Mouse (Mus musculus) mature B cell (primary cell): Measurements from ENCODE around the gene Neurog3.

Source experiments
- in situ Hi-C: fragments of 300-500 bp; cut with MboI; formaldehyde crosslinking; loops from 2 replicates; pipeline ENCODE4 v1.14.3; 2019

Neurog3 gene

GRCm38 (mm10) chr10:62132691-62133281 lies at the start of gene Neurog3:
Neurog3 (plus strand) TSS chr10:62133090.
- in situ Hi-C loops = no loop called here

- in situ Hi-C loops = no loop called here
Measured at GRCm38 (mm10) chr10:62086044-62086443, 46.8 kb upstream of the Neurog3 start.

- in situ Hi-C loops = no loop called here
Measured at GRCm38 (mm10) chr10:62086826-62087225, 46.1 kb upstream of the Neurog3 start.

- in situ Hi-C loops = no loop called here
Measured at GRCm38 (mm10) chr10:62088411-62088810, 44.5 kb upstream of the Neurog3 start.

DNA sequence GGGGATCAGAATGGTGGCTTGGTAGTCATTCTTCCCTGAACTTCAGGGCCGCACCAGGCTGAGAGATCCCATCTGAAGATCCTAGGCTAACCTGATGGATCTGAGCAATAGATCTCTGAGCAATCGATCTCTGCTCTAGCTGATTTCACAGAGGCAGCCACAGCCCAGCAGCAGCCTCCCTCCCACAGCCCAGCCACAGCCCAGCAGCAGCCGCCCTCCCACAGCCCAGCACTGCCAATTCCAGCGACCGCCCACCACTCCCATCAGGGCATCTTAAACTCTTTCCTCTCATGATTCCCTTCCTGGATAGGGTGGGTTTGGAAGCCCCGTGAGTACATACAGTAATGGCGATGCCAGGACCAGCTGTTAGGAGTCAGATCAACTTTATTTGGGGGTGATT lies 43.8 kb upstream of the Neurog3 start:
- in situ Hi-C loops = no loop called here

DNA sequence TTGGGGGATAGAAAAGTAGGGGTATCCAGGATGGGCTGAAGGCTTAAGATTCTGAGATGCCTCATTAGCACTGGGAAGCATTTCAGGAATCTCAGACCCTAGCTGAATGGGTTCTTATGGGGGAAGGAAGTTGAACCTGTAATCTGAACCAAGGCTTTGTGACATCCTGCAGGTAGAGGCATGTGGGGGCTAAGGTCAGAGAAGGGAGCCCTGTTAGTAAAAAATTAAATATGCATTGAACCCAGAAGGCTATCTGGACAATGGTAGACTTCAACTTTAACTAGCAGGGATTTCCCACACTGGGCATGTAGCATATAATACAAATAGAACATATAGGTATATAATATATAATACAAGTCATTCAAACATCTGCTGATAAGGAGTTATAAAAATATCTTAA lies 43.4 kb upstream of the Neurog3 start:
- in situ Hi-C loops = no loop called here

- in situ Hi-C loops = no loop called here
Measured at GRCm38 (mm10) chr10:62093903-62094302, 39.0 kb upstream of the Neurog3 start.

DNA sequence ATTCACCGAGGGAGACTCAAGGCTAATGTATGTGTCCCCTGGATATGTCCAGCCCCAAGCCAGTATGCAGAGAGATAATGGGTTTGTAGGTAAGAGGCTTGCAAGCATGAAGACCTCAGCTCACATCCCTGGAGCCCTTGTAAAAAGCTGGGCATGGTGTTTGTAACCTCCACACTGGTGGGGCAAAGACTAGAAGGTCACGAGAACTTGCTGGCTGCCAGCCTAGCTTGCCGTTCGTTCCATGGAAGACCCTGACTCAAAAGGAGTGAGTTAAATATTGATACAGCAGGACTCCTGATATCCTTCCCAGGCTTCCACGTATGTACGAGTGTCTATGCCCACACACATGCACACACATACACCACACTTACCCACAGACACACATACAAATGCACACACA lies 38.5 kb upstream of the Neurog3 start:
- in situ Hi-C loops = no loop called here

DNA sequence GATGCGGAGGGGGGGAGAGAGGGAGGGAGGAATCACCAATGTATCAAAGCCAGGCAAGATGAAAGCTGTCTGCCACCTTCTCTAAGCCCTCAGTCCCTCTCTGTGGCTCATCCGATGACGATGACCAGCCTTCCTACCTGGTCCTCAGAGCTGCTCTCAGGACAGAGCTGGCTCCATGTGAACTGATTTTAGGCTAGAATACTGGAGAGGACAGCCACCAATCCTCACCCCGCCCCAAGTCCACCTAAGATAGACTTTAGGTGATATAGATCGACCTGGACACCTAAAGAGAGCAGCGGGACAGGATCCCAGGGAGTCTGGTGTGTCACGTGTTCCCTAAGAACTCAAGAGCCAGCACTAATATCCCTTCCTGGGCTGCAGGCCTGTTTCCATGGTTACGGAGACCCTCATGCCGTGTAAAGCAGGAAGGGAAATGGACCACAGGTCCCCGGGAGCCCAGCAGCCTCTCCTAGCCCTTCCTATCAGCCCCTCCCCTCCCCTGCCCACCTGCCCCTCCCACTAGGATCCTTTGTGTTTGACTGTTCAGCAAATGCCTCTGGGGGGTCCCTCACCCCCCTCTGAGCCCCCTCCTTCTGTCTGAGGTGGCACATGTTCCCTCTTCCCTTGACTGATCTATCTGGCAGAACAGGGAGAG lies 33.0 kb upstream of the Neurog3 start:
- in situ Hi-C loops = no loop called here

GRCm38 (mm10) chr10:62101504-62102439 lies 31.1 kb upstream of the Neurog3 start:
- in situ Hi-C loops = no loop called here

DNA sequence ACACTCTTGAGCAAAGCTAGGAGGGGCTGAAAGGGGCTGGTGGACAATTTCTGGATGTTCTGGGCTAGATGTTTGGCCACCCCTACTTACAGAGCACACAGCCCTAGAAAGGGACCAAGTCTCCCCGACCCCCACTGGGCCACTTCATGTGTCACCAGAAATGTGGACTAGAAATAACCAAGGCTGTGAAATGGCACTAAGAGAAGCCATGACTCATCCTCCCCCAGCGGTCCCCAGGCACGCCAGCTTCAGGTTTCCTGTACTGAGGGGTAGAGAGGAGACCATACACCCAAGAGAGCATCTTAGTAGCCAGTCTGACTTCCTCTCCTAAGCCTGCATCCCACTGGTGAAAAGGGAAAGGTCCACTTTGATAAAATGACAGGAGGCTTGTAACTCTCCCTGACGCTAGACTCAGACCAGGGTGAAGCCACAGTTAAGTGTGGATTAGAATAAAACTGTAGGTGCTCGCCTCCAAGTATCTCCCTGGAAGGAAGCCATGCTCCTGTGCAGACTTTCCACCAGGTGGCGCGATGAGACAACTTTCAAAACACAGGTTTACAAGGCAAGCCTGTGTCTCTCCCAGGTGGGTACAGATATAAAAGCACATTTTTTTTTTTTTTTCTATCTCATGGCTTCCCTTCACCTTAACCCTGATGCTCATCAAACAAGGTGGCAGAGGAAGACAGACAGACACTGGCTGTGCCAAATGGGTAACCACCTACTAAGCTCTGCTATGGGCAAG lies 27.9 kb upstream of the Neurog3 start:
- in situ Hi-C loops = no loop called here

GRCm38 (mm10) chr10:62107048-62107447 lies 25.8 kb upstream of the Neurog3 start:
- in situ Hi-C loops = no loop called here

DNA sequence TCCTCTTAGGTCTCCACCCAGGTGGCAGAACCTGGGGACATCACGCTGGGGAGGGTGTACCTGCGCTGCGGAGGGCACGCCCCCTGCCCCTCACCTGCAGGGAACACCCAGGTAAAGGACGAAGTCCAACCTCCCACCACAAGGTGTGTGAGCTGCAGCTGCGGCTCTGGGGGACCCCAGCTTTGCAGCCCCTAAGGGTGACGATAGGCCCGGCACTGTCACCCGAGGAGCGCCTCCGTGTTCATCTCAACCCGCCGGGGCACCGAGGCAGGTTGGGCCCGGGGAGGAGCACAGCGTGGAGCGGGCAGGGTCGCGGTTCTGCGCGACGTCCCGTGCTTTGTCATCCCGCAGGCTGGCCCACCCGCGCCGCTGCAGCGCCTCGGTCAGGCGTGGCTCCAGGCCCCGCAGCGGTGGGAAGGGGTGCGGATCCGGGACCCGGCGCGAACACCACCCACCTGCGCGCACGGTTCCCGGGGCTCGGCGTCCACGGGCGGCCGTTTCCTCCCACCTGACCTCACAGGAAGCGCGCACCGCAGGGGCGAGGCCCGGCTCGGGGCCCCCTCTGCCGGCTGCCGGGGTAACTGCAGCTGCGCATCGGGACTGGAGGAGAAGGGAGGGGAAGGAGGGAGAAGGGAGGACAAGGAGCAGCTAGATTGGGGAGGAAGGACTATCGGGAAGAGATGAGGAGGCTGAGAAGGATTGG lies 22.2 kb upstream of the Neurog3 start:
- in situ Hi-C loops = no loop called here

GRCm38 (mm10) chr10:62111207-62111576 lies 21.7 kb upstream of the Neurog3 start:
- in situ Hi-C loops = no loop called here

- in situ Hi-C loops = no loop called here
Measured at GRCm38 (mm10) chr10:62113865-62114647, 18.8 kb upstream of the Neurog3 start.

DNA sequence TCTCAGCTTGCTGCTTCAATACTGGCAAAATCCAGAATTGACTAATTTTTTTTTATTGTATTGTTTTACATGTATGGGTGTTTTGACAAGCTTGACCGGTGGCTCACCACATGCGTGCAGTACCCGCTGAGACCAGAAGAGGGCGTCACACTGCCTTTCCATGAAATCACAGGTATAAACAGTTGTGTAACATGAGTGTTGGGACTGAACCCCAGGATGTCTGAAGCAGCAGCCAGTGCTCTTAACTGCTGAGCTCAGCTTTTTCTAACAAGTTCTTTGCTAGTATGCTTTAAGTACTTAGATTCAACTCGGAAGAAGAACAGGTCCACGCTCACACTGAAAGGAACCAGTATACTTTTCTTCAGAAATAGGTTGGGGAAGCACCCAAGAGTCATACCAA lies 5.8 kb upstream of the Neurog3 start:
- in situ Hi-C loops = no loop called here

DNA sequence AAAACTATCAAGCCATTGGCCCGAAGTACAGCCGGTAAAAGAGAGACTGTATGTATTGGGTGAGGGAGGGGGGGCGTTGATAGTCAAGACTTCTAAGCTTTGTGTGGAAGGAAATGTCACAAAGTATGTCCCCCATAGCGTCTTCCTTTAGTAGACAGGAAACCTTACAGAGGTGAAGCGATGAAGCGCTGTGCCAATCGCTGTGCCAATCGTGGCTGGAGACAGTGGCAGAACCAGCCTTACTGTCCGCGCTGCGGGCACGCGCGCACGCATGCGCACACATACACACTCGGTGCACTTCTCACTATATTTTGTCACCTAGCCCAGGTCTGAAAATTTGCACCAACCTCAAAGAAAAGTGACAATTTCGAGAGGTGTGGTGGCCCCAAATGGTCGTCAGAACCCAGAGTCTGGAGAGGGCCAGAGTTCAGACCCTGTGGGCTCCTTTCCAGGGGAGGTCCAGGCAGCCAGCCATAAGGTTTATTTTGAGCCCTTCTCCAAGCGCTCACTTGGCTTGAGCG lies 5.1 kb upstream of the Neurog3 start:
- in situ Hi-C loops = no loop called here

GRCm38 (mm10) chr10:62128316-62128951 lies 4.5 kb upstream of the Neurog3 start:
- in situ Hi-C loops = no loop called here

- in situ Hi-C loops = no loop called here
Measured at GRCm38 (mm10) chr10:62135696-62136470, 3.0 kb downstream of the Neurog3 start.
